8 mouse cellular contexts compared by ENCODE assay signal in the genomic region with DNA sequence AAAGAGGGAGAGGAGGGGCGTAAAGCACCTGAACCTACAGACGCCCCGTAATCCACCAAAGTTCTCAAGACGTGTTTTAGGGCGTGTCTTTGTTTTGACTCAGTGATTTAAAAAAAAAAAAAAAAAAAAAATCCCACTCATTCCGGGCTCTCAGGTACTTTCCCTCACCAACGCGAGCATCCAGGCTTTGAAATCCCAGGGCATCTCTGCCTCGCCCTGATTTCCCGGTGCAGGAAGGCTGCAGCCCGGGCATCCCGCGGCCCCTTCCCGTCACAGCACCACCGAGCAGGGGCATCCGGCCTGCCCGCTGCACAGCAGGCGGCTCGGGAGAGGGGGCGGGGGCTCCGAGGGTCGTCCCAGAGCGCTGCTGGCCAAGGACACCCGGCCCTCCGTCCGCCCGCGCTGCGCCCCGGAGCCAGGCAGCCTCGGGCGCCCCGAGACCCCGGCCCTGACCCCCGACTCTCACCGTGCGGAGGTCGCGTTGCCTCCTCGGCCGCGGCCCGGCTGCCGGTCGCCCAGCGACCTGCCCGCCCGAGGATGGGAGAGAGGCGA. TPM values are rescaled to one million over a fixed set of nuclear protein-coding genes. Genes with fewer than 3 reads are reported as not detected.
DNase-seq lines count a peak whose midpoint lies in the region; ATAC-seq lines count a peak whose summit lies in the region.

No protein-coding gene starts in this region.

- peak overlapping the region; percentile 94 for H3K9ac ChIP-seq in heart, embryonic 14.5 days (ENCODE audit: low read length)
- peak overlapping the region; percentile 89 for H3K9ac ChIP-seq in forebrain, embryonic 15.5 days (replicated peaks)
- H3K9ac ChIP-seq in stomach, embryonic 16.5 days (ENCODE audit: low read length): peak overlapping the region; percentile 96

- peaks cover 2 to 15% of the 10 kb centered on the region in 2 experiments; a peak in 3 of 4 replicates for H3K4me1 ChIP-seq in heart, embryonic 14.5 days (ENCODE audit: control insufficient read depth in 2 of 2, insufficient read depth in 2 of 2, low read length in 2 of 2)
- H3K4me1 ChIP-seq in forebrain, embryonic 15.5 days: peaks cover 25% of the 10 kb centered on the region
- H3K4me1 ChIP-seq in stomach, embryonic 16.5 days (ENCODE audit: control insufficient read depth, insufficient read depth, low read length): peaks cover 4% of the 10 kb centered on the region; the same call in 1 of the 2 replicates

- H3K27me3 ChIP-seq in heart, embryonic 14.5 days (ENCODE audit: control insufficient read depth, insufficient read depth, low read length): no peaks in the 10 kb centered on the region
- no peaks in the 10 kb centered on the region for H3K27me3 ChIP-seq in forebrain, embryonic 15.5 days
- no peaks in the 10 kb centered on the region for H3K27me3 ChIP-seq in stomach, embryonic 16.5 days (ENCODE audit: control insufficient read depth, insufficient read depth, low read length)

- H3K36me3 ChIP-seq in heart, embryonic 14.5 days (ENCODE audit: control insufficient read depth, insufficient read depth, low read length): no peaks in the 10 kb centered on the region
- H3K36me3 ChIP-seq in forebrain, embryonic 15.5 days: no peaks in the 10 kb centered on the region
- H3K36me3 ChIP-seq in stomach, embryonic 16.5 days (ENCODE audit: control insufficient read depth, insufficient read depth, low read length): no peaks in the 10 kb centered on the region

- no peak for DNase-seq in heart, postnatal 25 days (ENCODE audit: low spot score)
- peak; percentile 37 for DNase-seq in NIH3T3 (ENCODE audit: low read depth)
- peak; percentile 65 to 78 for DNase-seq in kidney, postnatal 4 days

- intact Hi-C loops in heart, postnatal 25 days (cut with DNase I): loop anchor here (5.0 kb wide), 2 partner anchors 46 to 169 kb away; a partner anchor contains a TSS

- H3K9me3 ChIP-seq in heart, embryonic 14.5 days (ENCODE audit: control insufficient read depth, low read length): no peaks in the 10 kb centered on the region
- no peaks in the 10 kb centered on the region for H3K9me3 ChIP-seq in forebrain, embryonic 15.5 days
- H3K9me3 ChIP-seq in stomach, embryonic 16.5 days (replicated peaks; ENCODE audit: control insufficient read depth, low read length): no peaks in the 10 kb centered on the region

- H3K27ac ChIP-seq in heart, embryonic 14.5 days (replicated peaks in 1 of 2; ENCODE audit: control insufficient read depth in 1 of 2, insufficient read depth in 1 of 2, low read depth in 2 of 2, low read length in 2 of 2): peak overlapping the region; percentile 72 to 93
- peak overlapping the region; percentile 87 for H3K27ac ChIP-seq in forebrain, embryonic 15.5 days (replicated peaks)
- peak overlapping the region; percentile 67 for H3K27ac ChIP-seq in stomach, embryonic 16.5 days (ENCODE audit: low read length)

- peak overlapping the region; percentile 72 for H3K4me2 ChIP-seq in heart, embryonic 14.5 days (ENCODE audit: low read length)
- peak overlapping the region; percentile 43 for H3K4me2 ChIP-seq in forebrain, embryonic 15.5 days (replicated peaks)
- peak overlapping the region; percentile 68 for H3K4me2 ChIP-seq in stomach, embryonic 16.5 days (ENCODE audit: low read depth, low read length)

- H3K4me3 ChIP-seq in heart, embryonic 14.5 days (ENCODE audit: control insufficient read depth in 1 of 2, insufficient read depth in 1 of 2, low read depth in 1 of 2, low read length in 2 of 2): peak overlapping the region; percentile 81 to 92
- H3K4me3 ChIP-seq in forebrain, embryonic 15.5 days: peak overlapping the region; percentile 91
- peak overlapping the region; percentile 89 for H3K4me3 ChIP-seq in stomach, embryonic 16.5 days (replicated peaks; ENCODE audit: low read length)

- under 1% methylated on average over 46 of the region's 49 CpGs for WGBS in heart, embryonic 14.5 days
- under 1% methylated on average over 39 of the region's 49 CpGs for WGBS in forebrain, embryonic 15.5 days
- WGBS in stomach, embryonic 16.5 days: under 1% methylated on average over 47 of the region's 49 CpGs

- peak; percentile 82 for ATAC-seq in heart, embryonic 14.5 days (ENCODE audit: insufficient number of reproducible peaks, insufficient read depth, low FRiP score, low read depth)
- ATAC-seq in forebrain, embryonic 15.5 days (replicated peaks): peak; percentile 87
- peak; percentile 29 for ATAC-seq in megakaryocyte, adult 5-6 weeks (ENCODE audit: poor library complexity, severe bottlenecking)
- peak; percentile 61 for ATAC-seq in stomach, embryonic 16.5 days (ENCODE audit: insufficient read depth, low FRiP score)
- no peak for ATAC-seq in monocyte, adult 5-6 weeks (replicated peaks; ENCODE audit: insufficient number of reproducible peaks, low FRiP score, low TSS enrichment, poor library complexity, severe bottlenecking)

RNA-seq across cellular contexts. Expression of a gene that starts 0.4 kb away (rescaled TPM):
- polyA plus RNA-seq in heart, embryonic 14.5 days (2014; fragmentation: Nextera tagmentation; extraction: Ambion mirVana): 61.8 and 64.3 TPM in 2 replicates
- 100 to 1,000 TPM; 112 to 119 TPM for total RNA-seq in heart, postnatal 25 days (2021)
- polyA plus RNA-seq in forebrain, embryonic 15.5 days (2015; fragmentation: Nextera tagmentation; extraction: Ambion mirVana): 86.9 and 87.9 TPM in 2 replicates
- 11.4 and 15.1 TPM in 2 replicates for total RNA-seq in megakaryocyte, adult 5-6 weeks (2015)
- total RNA-seq in megakaryocyte, adult 5-6 weeks (2017): 11.6 and 11.9 TPM in 2 replicates
- polyA plus RNA-seq in stomach, embryonic 16.5 days (2015; fragmentation: Nextera tagmentation; extraction: Ambion mirVana): 26.0 and 28.9 TPM in 2 replicates
- 16.0 to 36.6 TPM (median 32.1 TPM) in 3 replicates for total RNA-seq in monocyte, adult 5-6 weeks (2017)
